Mouse (Mus musculus): ENCODE results near the gene Dennd4c.

DNA sequence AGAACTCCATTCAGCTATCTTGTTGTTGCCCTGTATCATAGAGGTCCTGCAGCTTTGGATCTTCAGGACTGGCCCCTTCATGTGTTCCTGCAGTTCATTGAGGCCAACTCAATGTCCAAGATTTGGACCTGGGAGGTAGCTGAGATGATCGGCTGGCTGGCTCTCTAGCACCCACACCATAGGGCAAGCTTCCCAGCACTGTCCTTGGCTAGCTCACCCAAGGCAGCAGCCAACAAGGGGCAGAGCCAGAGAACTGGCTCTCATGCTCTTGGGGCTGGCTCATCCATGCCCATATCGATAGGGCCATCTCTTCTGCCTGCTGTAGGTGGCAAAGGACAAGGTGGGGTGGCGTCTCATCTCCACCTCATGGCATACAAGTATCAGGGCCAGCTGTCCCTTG lies 97.0 kb downstream of the Dennd4c start:
- TF ChIP-seq CTCF (IDR thresholded peaks at IDR 0.05; ENCODE audit: control insufficient read depth, insufficient read depth, insufficient replicate concordance, low read depth, low read length) (no peak), POLR2A (IDR thresholded peaks at IDR 0.05; ENCODE audit: control insufficient read depth, low read depth, low read length) (no peak)

Data from testis, adult 2 months (tissue).